Mouse (Mus musculus): ENCODE data around the gene Htr2b. TPM values are rescaled to one million over a fixed set of nuclear protein-coding genes. Genes with fewer than 3 reads are reported as not detected.

The Htr2b gene
- total RNA-seq (2023), result not detected in 2 replicates

GRCm38 (mm10) chr1:86111779-86112178 is at the start of gene Htr2b:
Htr2b (minus strand) TSS chr1:86111970.

GRCm38 (mm10) chr1:86154133-86154823 is 42.5 kb upstream of the Htr2b start, which contains the start of gene Armc9:
Armc9 (plus strand) TSS chr1:86154780.

GRCm38 (mm10) chr1:86133337-86133736 is 21.6 kb upstream of the Htr2b start, which contains the start of gene Gm21972:
Gm21972 (plus strand) TSS chr1:86133637.

GRCm38 (mm10) chr1:86064271-86064991 is 47.3 kb downstream of the Htr2b start, which contains the start of gene Psmd1:
Psmd1 (plus strand) TSS chr1:86064387.

Other genes with a start within 250 kb of the Htr2b start
- 40.2 and 45.8 TPM in 2 replicates for gene Itm2c, start 217.7 kb downstream of the Htr2b start, total RNA-seq (2023)
- gene 4933407L21Rik, start 183.5 kb downstream of the Htr2b start, total RNA-seq (2023), result not detected in 2 replicates
- 0.29 TPM in 1 of 2 replicates, not detected in the other for gene Gpr55, start 151.0 kb downstream of the Htr2b start, total RNA-seq (2023)
- gene Spata3, start 95.2 kb downstream of the Htr2b start, total RNA-seq (2023), result not detected in 2 replicates
- not detected in 2 replicates for gene 2810459M11Rik, start 66.1 kb downstream of the Htr2b start, total RNA-seq (2023)
- 37.3 and 40.1 TPM in 2 replicates for gene Psmd1, start 47.6 kb downstream of the Htr2b start, total RNA-seq (2023)
- gene Gm21972, start 21.7 kb upstream of the Htr2b start, total RNA-seq (2023), result 2.4 TPM in 1 of 2 replicates, not detected in the other
- gene Armc9, start 42.8 kb upstream of the Htr2b start, total RNA-seq (2023), result 1.2 and 3.5 TPM in 2 replicates
- gene B3gnt7, start 190.9 kb upstream of the Htr2b start, total RNA-seq (2023), result 0.27 and 0.41 TPM in 2 replicates
- gene Ncl, start 247.4 kb upstream of the Htr2b start, total RNA-seq (2023), result 146 and 185 TPM in 2 replicates